ENCODE assay signal across 17 mouse cellular contexts in the genomic region with DNA sequence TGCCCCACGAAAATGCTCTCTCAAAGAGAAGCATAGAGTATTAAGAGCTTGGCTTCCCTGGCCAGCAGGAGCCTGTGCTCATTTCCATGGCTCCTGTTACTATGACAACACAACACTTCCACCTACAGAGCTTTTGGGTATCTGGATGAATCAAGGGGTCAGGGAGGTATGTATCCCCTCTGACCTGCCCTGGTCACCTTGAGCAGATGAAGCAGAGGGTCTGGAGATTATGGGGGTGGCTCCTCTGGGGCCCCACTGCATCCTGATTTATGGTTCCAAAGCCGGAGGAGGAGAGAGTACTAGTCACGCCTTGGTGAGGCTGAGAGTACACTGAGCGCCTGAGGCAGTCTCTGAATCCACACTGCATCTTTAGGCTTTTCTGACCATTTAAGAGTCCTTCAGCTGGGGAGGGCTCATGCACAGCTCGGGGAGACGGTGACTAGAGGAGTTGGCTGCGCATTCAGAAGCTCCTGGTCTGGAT. TPM values are rescaled to one million over a fixed set of nuclear protein-coding genes. Genes with fewer than 3 reads are reported as not detected.
DNase-seq lines count a peak whose midpoint lies in the region; ATAC-seq and TF ChIP-seq lines count a peak whose summit lies in the region.
"Had no signal": no experiment of that assay in that cellular context is flagged by ENCODE, and none has a peak within 500 bp of the region (broad histone marks: within the 10 kb centered on the region; RNA-seq: fewer than 3 reads in every experiment).

No protein-coding gene starts in this region.

- H3K4me2 ChIP-seq in kidney, postnatal 0 days (ENCODE audit: low read length), result no peak overlapping the region
- H3K4me2 ChIP-seq: liver, embryonic 11.5 days had no signal

- ATAC-seq in kidney, postnatal 0 days (replicated peaks; ENCODE audit: low FRiP score, low read depth), result no peak

- no peaks in the 10 kb centered on the region for H3K36me3 ChIP-seq in kidney, postnatal 0 days (ENCODE audit: insufficient read depth, low read length)
- H3K36me3 ChIP-seq: G1E had no signal

- no peak for TF ChIP-seq CTCF in kidney, postnatal 0 days (IDR thresholded peaks at IDR 0.05; ENCODE audit: low read depth)

- 40% methylated on average over 7 of the region's 7 CpGs for WGBS in kidney, postnatal 0 days

- H3K27me3 ChIP-seq in kidney, postnatal 0 days (ENCODE audit: insufficient read depth, low read length), result no peaks in the 10 kb centered on the region

- H3K27ac ChIP-seq in kidney, postnatal 0 days, result no peak overlapping the region

- no peaks in the 10 kb centered on the region for H3K9me3 ChIP-seq in kidney, postnatal 0 days (replicated peaks; ENCODE audit: low read length)

- H3K4me3 ChIP-seq in kidney, postnatal 0 days (replicated peaks; ENCODE audit: low read depth, low read length), result no peak overlapping the region
- H3K4me3 ChIP-seq: myocyte had no signal

- H3K9ac ChIP-seq in kidney, postnatal 0 days (ENCODE audit: low read depth, low read length), result no peak overlapping the region

- no peaks in the 10 kb centered on the region for H3K4me1 ChIP-seq in kidney, postnatal 0 days (replicated peaks; ENCODE audit: insufficient read depth, low read length)

- DNase-seq in cerebellum, adult 9-11 months, result peak; percentile 50
- no peak for DNase-seq in cerebellum, adult 8-10 months
- peak; percentile 10 for DNase-seq in kidney, postnatal 0 days (ENCODE audit: low spot score)
- DNase-seq in kidney, postnatal 10 days, result no peak
- peak; percentile 49 for DNase-seq in right cerebral cortex, postnatal 25 days
- no peak for DNase-seq in right cerebral cortex, postnatal 14 days
- no peak for DNase-seq in gastrocnemius, postnatal 10 days
- no peak for DNase-seq in lung, postnatal 25 days (ENCODE audit: low spot score)
- DNase-seq: heart, postnatal 10 days; kidney, adult 2 months; lung, postnatal 36 days had no signal

RNA-seq across cellular contexts. Expression of a gene that starts 4.9 kb away (rescaled TPM):
- 5.4 TPM in 2 replicates for polyA plus RNA-seq in kidney, postnatal 0 days (2015; fragmentation: Nextera tagmentation; extraction: Ambion mirVana)
- total RNA-seq in gastrocnemius, postnatal 10 days (2021), result 1 to 10 TPM; 4.8 to 4.9 TPM

RNA-seq across cellular contexts. Expression of a gene that starts 6.1 kb away (rescaled TPM):
- polyA plus RNA-seq in kidney, postnatal 0 days (2015; fragmentation: Nextera tagmentation; extraction: Ambion mirVana), result not detected in 2 replicates
- not detected for total RNA-seq in gastrocnemius, postnatal 10 days (2021)
- total RNA-seq: G1E; heart, postnatal 10 days; layer of hippocampus, postnatal 14 days had no signal
- polyA plus RNA-seq: G1E; gonadal fat pad, adult 2 months; kidney, adult 2 months; liver, embryonic 11.5 days; myocyte; small intestine, adult 2 months had no signal

RNA-seq across cellular contexts. Expression of a gene that starts 41.6 kb away (rescaled TPM):
- 27.2 and 27.7 TPM in 2 replicates for polyA plus RNA-seq in kidney, postnatal 0 days (2015; fragmentation: Nextera tagmentation; extraction: Ambion mirVana)
- 10 to 100 TPM in 1 of 2 experiments, 1 to 10 TPM in 1; 9.5 to 10.2 TPM for total RNA-seq in gastrocnemius, postnatal 10 days (2021)

RNA-seq across cellular contexts. Expression of a gene that starts 41.9 kb away (rescaled TPM):
- 187 and 202 TPM in 2 replicates for polyA plus RNA-seq in kidney, postnatal 0 days (2015; fragmentation: Nextera tagmentation; extraction: Ambion mirVana)
- 10 to 100 TPM; 76.8 to 89.1 TPM for total RNA-seq in gastrocnemius, postnatal 10 days (2021)

Comparison
In these comparisons a context has a peak if more than half of its experiments do, and no peak if none do; other contexts are left out.
1. DNase-seq: peak in cerebellum, adult 9-11 months (single experiment), kidney, postnatal 0 days (single experiment) and right cerebral cortex, postnatal 25 days (single experiment); none in cerebellum, adult 8-10 months (single experiment), kidney, postnatal 10 days (single experiment), right cerebral cortex, postnatal 14 days (single experiment), gastrocnemius, postnatal 10 days (single experiment) and lung, postnatal 25 days (single experiment).